9 mouse cellular contexts compared by ENCODE assay signal in genomic region chr2:71054716-71055115, GRCm38 (mm10). TPM values are rescaled to one million over a fixed set of nuclear protein-coding genes. Genes with fewer than 3 reads are reported as not detected.
DNase-seq lines count a peak whose midpoint lies in the region; ATAC-seq and TF ChIP-seq lines count a peak whose summit lies in the region.
"Had no signal": no experiment of that assay in that cellular context is flagged by ENCODE, and none has a peak within 500 bp of the region (broad histone marks: within the 10 kb centered on the region; RNA-seq: fewer than 3 reads in every experiment).

No protein-coding gene starts in this region.

- H3K9ac ChIP-seq in forebrain, embryonic 12.5 days = no peak overlapping the region; the same call in 1 of the 2 replicates
- H3K9ac ChIP-seq in liver, embryonic 14.5 days (replicated peaks) = peak overlapping the region; percentile 94

- TF ChIP-seq CTCF in gastrocnemius, adult 2 months (IDR thresholded peaks at IDR 0.05) = no peak
- no peak for TF ChIP-seq CTCF in liver, embryonic 14.5 days (IDR thresholded peaks at IDR 0.05; ENCODE audit: low read depth)

- ATAC-seq in forebrain, embryonic 12.5 days (ENCODE audit: low FRiP score) = no peak
- no peak for ATAC-seq in liver, embryonic 14.5 days (ENCODE audit: insufficient read depth)

- intact Hi-C loops in gastrocnemius, adult 2 months (cut with DNase I) = no loop called here

- peaks cover 12% of the 10 kb centered on the region for H3K4me1 ChIP-seq in forebrain, embryonic 12.5 days
- H3K4me1 ChIP-seq in liver, embryonic 14.5 days (replicated peaks; ENCODE audit: control insufficient read depth in 2 of 2, insufficient read depth in 2 of 2, low read length in 1 of 2) = peaks cover 7 to 14% of the 10 kb centered on the region in 2 experiments; a peak in 3 of 4 replicates

- DNase-seq in gastrocnemius, adult 2 months = no peak
- no peak for DNase-seq in gastrocnemius, adult 8-10 months (ENCODE audit: low spot score in 2 of 2)
- DNase-seq in A20 (ENCODE audit: low read depth, low spot score) = peak; percentile 55
- no peak for DNase-seq in liver, embryonic 14.5 days (ENCODE audit: low read depth in 3 of 3, low spot score in 3 of 3)
- DNase-seq in layer of hippocampus, adult 9-11 months = no peak
- no peak for DNase-seq in urinary bladder, postnatal 25 days (ENCODE audit: low spot score)
- no peak for DNase-seq in ovary, postnatal 36 days (ENCODE audit: low spot score)

- peak overlapping the region; percentile 73 for H3K4me3 ChIP-seq in gastrocnemius, adult 2 months
- peak overlapping the region; percentile 64 for H3K4me3 ChIP-seq in forebrain, embryonic 12.5 days (replicated peaks)
- peak overlapping the region; percentile 71 to 97 for H3K4me3 ChIP-seq in liver, embryonic 14.5 days (ENCODE audit: insufficient read depth in 1 of 2, low read depth in 2 of 2, low read length in 2 of 2)

- peak overlapping the region; percentile 97 for H3K27ac ChIP-seq in gastrocnemius, adult 2 months
- H3K27ac ChIP-seq in forebrain, embryonic 12.5 days = no peak overlapping the region
- peak overlapping the region; percentile 63; the same call in 1 of the 2 replicates for H3K27ac ChIP-seq in liver, embryonic 14.5 days

- no peak for TF ChIP-seq EP300 in liver, embryonic 14.5 days (IDR thresholded peaks at IDR 0.05; ENCODE audit: low read depth)

- 57% methylated on average over 9 of the region's 9 CpGs for WGBS in forebrain, embryonic 12.5 days
- WGBS in liver, embryonic 14.5 days (ENCODE audit: insufficient replicate concordance) = 26% methylated on average over 9 of the region's 9 CpGs

- peaks cover 8% of the 10 kb centered on the region for H3K36me3 ChIP-seq in forebrain, embryonic 12.5 days (replicated peaks)
- H3K36me3 ChIP-seq in liver, embryonic 14.5 days (replicated peaks; ENCODE audit: control insufficient read depth, insufficient read depth, low read depth) = no peaks in the 10 kb centered on the region

- H3K4me2 ChIP-seq in forebrain, embryonic 12.5 days = peak overlapping the region; percentile 68
- peak overlapping the region; percentile 99 for H3K4me2 ChIP-seq in liver, embryonic 14.5 days (ENCODE audit: low read depth)

- no peaks in the 10 kb centered on the region for H3K9me3 ChIP-seq in forebrain, embryonic 12.5 days
- no peaks in the 10 kb centered on the region for H3K9me3 ChIP-seq in liver, embryonic 14.5 days (ENCODE audit: control insufficient read depth, low read length)

- H3K27me3 ChIP-seq in forebrain, embryonic 12.5 days = no peaks in the 10 kb centered on the region
- H3K27me3 ChIP-seq in liver, embryonic 14.5 days (ENCODE audit: control insufficient read depth, insufficient read depth, low read length) = no peaks in the 10 kb centered on the region
- H3K27me3 ChIP-seq: Patski had no signal

RNA-seq across cellular contexts. Expression of gene Dcaf17, which starts 0.4 kb away (rescaled TPM):
- total RNA-seq in gastrocnemius, adult 2 months (2021) = 1 to 10 TPM; 4.2 to 6.2 TPM
- 1 to 10 TPM; 2.9 to 3.7 (median 3.6) TPM for total RNA-seq in gastrocnemius, adult 8-10 months (2022)
- 40.0 and 41.0 TPM in 2 replicates for polyA plus RNA-seq in forebrain, embryonic 12.5 days (2016; fragmentation: Nextera tagmentation; extraction: Ambion mirVana)
- polyA plus RNA-seq in liver, embryonic 14.5 days (2012; rRNA removed) = 1.8 and 3.2 TPM in 2 replicates
- polyA plus RNA-seq in liver, embryonic 14.5 days (2014; fragmentation: Nextera tagmentation; extraction: Ambion mirVana) = 11.8 and 12.1 TPM in 2 replicates

RNA-seq across cellular contexts. Expression of gene Mettl8, which starts 0.7 kb away (rescaled TPM):
- total RNA-seq in gastrocnemius, adult 2 months (2021) = 1 to 10 TPM; 5.0 to 6.4 TPM
- 1 to 10 TPM; 4.8 to 6.1 (median 5.4) TPM for total RNA-seq in gastrocnemius, adult 8-10 months (2022)
- polyA plus RNA-seq in forebrain, embryonic 12.5 days (2016; fragmentation: Nextera tagmentation; extraction: Ambion mirVana) = 18.1 and 19.5 TPM in 2 replicates
- polyA plus RNA-seq in liver, embryonic 14.5 days (2012; rRNA removed) = 4.3 and 5.3 TPM in 2 replicates
- polyA plus RNA-seq in liver, embryonic 14.5 days (2014; fragmentation: Nextera tagmentation; extraction: Ambion mirVana) = 9.4 and 9.7 TPM in 2 replicates
